Mouse (Mus musculus) forebrain, embryonic 14.5 days (tissue): ENCODE measurements around the gene Yipf3. TPM values are rescaled to one million over a fixed set of nuclear protein-coding genes. Genes with fewer than 3 reads are reported as not detected.
A peak's percentile ranks its signal among the peaks of the same experiment; 100 is the strongest.

Experiments
- ATAC-seq: fragments of 200-750 bp; cut with Nextera tagmentation; 2 replicates; pipeline ENCODE4 v1.8.0; 2017; ENCODE audit warnings: mild to moderate bottlenecking, moderate library complexity
- DNase-seq: peaks from one replicate; pipeline ENCODE4 v3.0.0-alpha.2; 2015; ENCODE audit warnings: low spot score
- H3K27ac ChIP-seq: fragments of 300-500 bp; sonication (generic); 2 replicates; pipeline ENCODE4 v1.5.1; 2014; ENCODE audit warnings: low read depth, mild to moderate bottlenecking, control low read depth, low read length, moderate library complexity
- H3K27me3 ChIP-seq: fragments of 300-500 bp; sonication (generic); replicated peaks from 2 replicates; pipeline ENCODE4 v1.6.1; 2014; ENCODE audit warnings: low read length, control low read depth, mixed read lengths; ENCODE audit not compliant: control insufficient read depth, insufficient read depth
- H3K36me3 ChIP-seq: fragments of 300-500 bp; sonication (generic); 2 replicates; pipeline ENCODE4 v1.6.1; 2014; ENCODE audit warnings: low read length, control low read depth; ENCODE audit not compliant: control insufficient read depth, insufficient read depth
- H3K4me1 ChIP-seq: fragments of 300-500 bp; sonication (generic); 2 replicates; pipeline ENCODE4 v1.6.1; 2014; ENCODE audit warnings: antibody characterized with exemption, low read length, control low read depth; ENCODE audit not compliant: control insufficient read depth, insufficient read depth
- H3K4me2 ChIP-seq: fragments of 300-500 bp; sonication (generic); 2 replicates; pipeline ENCODE4 v1.6.1; 2014; ENCODE audit warnings: mild to moderate bottlenecking, control low read depth, low read length
- H3K4me3 ChIP-seq: fragments of 300-500 bp; sonication (generic); 2 replicates; pipeline ENCODE4 v1.5.1; 2014; ENCODE audit warnings: low read depth, low read length, control low read depth
- H3K9ac ChIP-seq: fragments of 300-500 bp; sonication (generic); 2 replicates; pipeline ENCODE4 v1.6.1; 2014; ENCODE audit warnings: mild to moderate bottlenecking, low read length, control low read depth, moderate library complexity
- H3K9me3 ChIP-seq: fragments of 300-500 bp; sonication (generic); replicated peaks from 2 replicates; pipeline ENCODE4 v1.6.1; 2016; ENCODE audit warnings: low read length, control low read depth, mixed read lengths; ENCODE audit not compliant: control insufficient read depth
- WGBS: fragments of 180-500 bp; shearing (Covaris S2); extraction: QIAGEN DNeasy Blood & Tissue Kit; methylation state at CpG from one replicate; pipeline ENCODE4 v1.1.7; 2014; 5-methylcytosine and 5-hydroxymethylcytosine counted together
- polyA plus RNA-seq: library from polyadenylated mRNA; unstranded; fragments of >200 nt; fragmentation: Nextera tagmentation; extraction: Ambion mirVana; gene quantifications from 2 replicates; pipeline ENCODE4 v1.2.1, GENCODE M21; 2014

Gene Yipf3
- 97.5 and 102 TPM in 2 replicates for polyA plus RNA-seq

- peak within 1 kb of the TSS; percentile 86 for H3K4me2 ChIP-seq
- peaks cover 16% of the 10 kb centered on the region for H3K4me1 ChIP-seq
- peak; percentile 95 for ATAC-seq
- H3K27ac ChIP-seq: peak within 1 kb of the TSS; percentile 55
- no peaks in the 10 kb centered on the region for H3K27me3 ChIP-seq
- H3K4me3 ChIP-seq: peak within 1 kb of the TSS; percentile 98
- peak within 1 kb of the TSS; percentile 95 for H3K9ac ChIP-seq
- peak; percentile 98 for DNase-seq
- H3K9me3 ChIP-seq: no peaks in the 10 kb centered on the region
- H3K36me3 ChIP-seq: peaks cover 72% of the 10 kb centered on the region
- WGBS: under 1% methylated on average over 53 of the region's 53 CpGs
Measured at GRCm38 (mm10) chr17:46247512-46248188, at the start of gene Yipf3, which contains the start of gene Polr1c. Gene Yipf3 (plus strand): TSS chr17:46248080. Gene Polr1c (minus strand): TSS chr17:46248054.

- Histone ChIP-seq H3K27me3 (no peaks in the 10 kb centered on the region), H3K4me2 (peak overlapping the region; percentile 83), H3K27ac (no peak overlapping the region), H3K36me3 (peaks cover 34% of the 10 kb centered on the region), H3K4me1 (peaks cover 14% of the 10 kb centered on the region), H3K4me3 (peak overlapping the region; percentile 82), H3K9me3 (no peaks in the 10 kb centered on the region), H3K9ac (peak overlapping the region; percentile 82)
- ATAC-seq (no peak), DNase-seq (no peak)
- WGBS: 54% methylated on average over 6 of the region's 6 CpGs
Measured at GRCm38 (mm10) chr17:46201151-46201550, 46.7 kb upstream of the Yipf3 start.

GRCm38 (mm10) chr17:46202421-46203071 is 45.3 kb upstream of the Yipf3 start, which contains the start of the genes Polh and Xpo5:
Gene Polh (minus strand): TSS chr17:46202645.
Gene Xpo5 (plus strand): TSS chr17:46202782.
- DNase-seq (peak; percentile 97), ATAC-seq (peak; percentile 96)
- H3K9ac ChIP-seq: peak within 1 kb of the TSS; percentile 88
- H3K4me1 ChIP-seq: peaks cover 14% of the 10 kb centered on the region
- H3K27ac ChIP-seq: peak within 1 kb of the TSS; percentile 86
- H3K36me3 ChIP-seq: peaks cover 34% of the 10 kb centered on the region
- H3K4me3 ChIP-seq: peak within 1 kb of the TSS; percentile 82
- no peaks in the 10 kb centered on the region for H3K27me3 ChIP-seq
- under 1% methylated on average over 65 of the region's 66 CpGs for WGBS
- peak within 1 kb of the TSS; percentile 83 for H3K4me2 ChIP-seq
- H3K9me3 ChIP-seq: no peaks in the 10 kb centered on the region

GRCm38 (mm10) chr17:46203078-46203477 is 44.8 kb upstream of the Yipf3 start:
- no peak for DNase-seq

GRCm38 (mm10) chr17:46206676-46207075 is 41.2 kb upstream of the Yipf3 start:
- Histone ChIP-seq H3K36me3 (peaks cover 57% of the 10 kb centered on the region), H3K4me3 (no peak overlapping the region), H3K4me1 (peaks cover 11% of the 10 kb centered on the region), H3K9ac (no peak overlapping the region), H3K27me3 (no peaks in the 10 kb centered on the region), H3K4me2 (no peak overlapping the region), H3K9me3 (no peaks in the 10 kb centered on the region), H3K27ac (no peak overlapping the region)
- DNase-seq (no peak), ATAC-seq (no peak)

More at GRCm38 (mm10) chr17:46203078-46203477, 44.8 kb upstream of the Yipf3 start:
- peak overlapping the region; percentile 82 for H3K4me3 ChIP-seq
- peaks cover 34% of the 10 kb centered on the region for H3K36me3 ChIP-seq
- peaks cover 14% of the 10 kb centered on the region for H3K4me1 ChIP-seq
- under 1% methylated on average over 20 of the region's 20 CpGs for WGBS
- H3K27ac ChIP-seq: peak overlapping the region; percentile 70; the same call in 1 of the 2 replicates
- no peaks in the 10 kb centered on the region for H3K9me3 ChIP-seq
- H3K9ac ChIP-seq: peak overlapping the region; percentile 88
- peak overlapping the region; percentile 81 for H3K4me2 ChIP-seq
- no peaks in the 10 kb centered on the region for H3K27me3 ChIP-seq
- no peak for ATAC-seq

- H3K4me2 ChIP-seq: no peak overlapping the region
- H3K27me3 ChIP-seq: no peaks in the 10 kb centered on the region
- H3K27ac ChIP-seq: no peak overlapping the region
- peaks cover 83% of the 10 kb centered on the region for H3K36me3 ChIP-seq
- H3K4me3 ChIP-seq: no peak overlapping the region
- no peaks in the 10 kb centered on the region for H3K9me3 ChIP-seq
- 91% methylated on average over 3 of the region's 3 CpGs for WGBS
- H3K4me1 ChIP-seq: no peaks in the 10 kb centered on the region
- ATAC-seq (no peak), DNase-seq (no peak)
- no peak overlapping the region for H3K9ac ChIP-seq
Measured at GRCm38 (mm10) chr17:46210550-46210949, 37.3 kb upstream of the Yipf3 start.

GRCm38 (mm10) chr17:46221601-46222000 is 26.3 kb upstream of the Yipf3 start:
- H3K4me3 ChIP-seq: no peak overlapping the region
- no peaks in the 10 kb centered on the region for H3K4me1 ChIP-seq
- no peak for DNase-seq
- no peaks in the 10 kb centered on the region for H3K9me3 ChIP-seq
- H3K36me3 ChIP-seq: peaks cover 100% of the 10 kb centered on the region
- no peak overlapping the region for H3K27ac ChIP-seq
- H3K4me2 ChIP-seq: no peak overlapping the region
- H3K27me3 ChIP-seq: no peaks in the 10 kb centered on the region
- WGBS: 96% methylated on average over 3 of the region's 3 CpGs
- no peak for ATAC-seq
- no peak overlapping the region for H3K9ac ChIP-seq

- whole genome bisulfite sequencing: 86% methylated on average over 7 of the region's 7 CpGs
- H3K9me3 ChIP-seq: no peaks in the 10 kb centered on the region
- no peak overlapping the region for H3K4me3 ChIP-seq
- no peaks in the 10 kb centered on the region for H3K4me1 ChIP-seq
- H3K4me2 ChIP-seq: no peak overlapping the region
- H3K27me3 ChIP-seq: no peaks in the 10 kb centered on the region
- DNase-seq (no peak), ATAC-seq (no peak)
- no peak overlapping the region for H3K27ac ChIP-seq
- H3K36me3 ChIP-seq: peaks cover 92% of the 10 kb centered on the region
- H3K9ac ChIP-seq: no peak overlapping the region
Measured at GRCm38 (mm10) chr17:46227576-46227975, 20.3 kb upstream of the Yipf3 start.

GRCm38 (mm10) chr17:46236067-46236466 is 11.8 kb upstream of the Yipf3 start:
- H3K4me1 ChIP-seq: no peaks in the 10 kb centered on the region
- WGBS: 91% methylated on average over 1 of the region's 1 CpGs
- no peak for ATAC-seq
- H3K9me3 ChIP-seq: no peaks in the 10 kb centered on the region
- H3K36me3 ChIP-seq: peaks cover 82% of the 10 kb centered on the region
- no peak overlapping the region for H3K4me3 ChIP-seq
- H3K9ac ChIP-seq: no peak overlapping the region
- no peak overlapping the region for H3K4me2 ChIP-seq
- DNase-seq: no peak
- no peak overlapping the region for H3K27ac ChIP-seq
- H3K27me3 ChIP-seq: no peaks in the 10 kb centered on the region
